Mouse (Mus musculus) heart, adult 2 months (tissue): ENCODE results near the gene Tnfrsf1b.

ENCODE experiments used
- CTCF ChIP-seq: fragments of 200-600 bp; IDR thresholded peaks from 2 replicates; pipeline ENCODE4 v1.8.1; 2022; ENCODE audit warnings: antibody characterized with exemption, mild to moderate bottlenecking, moderate library complexity
- EP300 ChIP-seq: fragments of 200-500 bp; IDR thresholded peaks from 2 replicates; pipeline ENCODE4 v1.6.1; 2011; ENCODE audit warnings: low read depth, low read length, control low read depth; ENCODE audit not compliant: insufficient read depth
- POLR2A ChIP-seq: fragments of 200-500 bp; IDR thresholded peaks from 2 replicates; pipeline ENCODE4 v1.6.1; 2011; ENCODE audit warnings: mild to moderate bottlenecking, low read depth, low read length, control low read depth; ENCODE audit not compliant: insufficient read depth

DNA sequence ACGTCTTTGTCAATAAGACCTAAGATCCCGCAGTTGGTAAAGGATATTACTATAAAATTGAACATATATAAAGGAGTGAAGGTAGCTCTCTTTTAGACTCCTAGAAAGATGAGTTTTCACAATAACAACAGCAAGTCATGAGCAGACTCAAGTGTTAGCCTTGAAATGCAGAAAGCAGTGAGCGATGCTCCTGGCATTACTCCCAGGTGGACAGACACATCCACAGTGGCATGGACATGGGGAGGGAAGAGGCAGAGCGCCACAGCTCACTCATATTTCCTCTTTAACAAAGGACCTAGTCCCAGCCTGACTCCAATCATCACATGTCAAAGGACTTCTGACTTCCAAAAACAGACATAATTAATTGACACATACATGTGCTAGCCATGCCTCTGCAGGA is 82.6 kb downstream of the Tnfrsf1b start:
- TF ChIP-seq CTCF: no peak
- no peak for TF ChIP-seq POLR2A
- TF ChIP-seq EP300: no peak
